Mouse (Mus musculus) spleen, postnatal 14 days (tissue): ENCODE data around the gene Chst14.

Experiments used
- DNase-seq, 2 experiments: peaks; one replicate each; pipeline ENCODE4 v3.0.0; 2021 to 2022; ENCODE audit warnings: low spot score in 2 of 2

Gene Chst14

DNA sequence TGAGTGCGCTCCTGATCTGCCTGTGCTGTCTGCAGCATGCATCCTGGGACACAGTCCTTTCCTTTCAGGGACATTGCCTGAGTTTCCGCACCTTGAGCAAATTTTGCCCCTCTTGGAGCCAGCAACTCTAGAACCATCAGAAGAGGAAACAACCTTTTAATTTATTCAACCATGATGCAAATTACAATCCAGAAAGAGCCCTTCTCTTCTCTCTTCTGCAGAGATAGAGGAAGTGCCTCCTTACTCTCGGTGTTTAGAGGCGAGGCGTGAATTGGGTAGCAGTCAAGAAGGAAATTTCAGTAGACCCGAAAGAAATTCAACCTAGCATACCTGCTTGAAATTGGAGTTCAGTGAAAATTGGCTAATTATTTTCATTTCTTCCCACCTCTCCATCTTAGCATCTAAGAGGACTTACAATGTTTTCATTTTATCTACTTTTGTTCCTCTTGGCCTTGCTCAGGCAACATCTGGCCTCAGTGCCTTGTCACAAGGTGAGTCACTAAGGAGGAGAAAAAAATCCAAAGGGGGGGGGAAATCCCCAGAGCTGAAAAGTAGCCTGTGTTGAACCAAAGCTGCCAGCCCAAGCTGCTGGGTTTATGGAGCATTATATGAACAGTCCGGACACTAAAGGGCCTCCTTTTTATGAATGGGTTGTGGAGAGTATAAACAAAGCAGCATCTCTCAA, 20.7 kb upstream of the Chst14 start:
- DNase-seq, result no peak

- no peak for DNase-seq
Measured at GRCm38 (mm10) chr2:118906118-118906492, 20.2 kb upstream of the Chst14 start.

DNA sequence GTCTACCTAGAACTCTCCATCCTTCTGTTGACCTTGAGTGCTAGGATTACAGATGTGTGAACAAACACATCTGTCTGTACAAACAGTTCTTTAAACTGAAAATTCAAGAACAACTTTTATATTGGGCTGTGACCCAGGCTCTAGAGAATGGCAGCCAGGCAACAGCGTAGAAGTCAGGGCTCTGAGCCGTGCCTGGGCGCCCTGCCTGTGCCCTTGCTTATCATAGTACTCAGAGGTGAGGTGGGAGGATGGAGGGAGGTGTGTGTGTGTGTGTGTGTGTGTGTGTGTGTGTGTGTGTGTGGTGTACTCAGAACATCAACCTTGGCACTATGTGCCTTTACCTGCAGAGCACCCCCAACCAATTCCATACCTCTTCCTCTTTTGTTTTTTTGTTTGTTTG, 18.5 kb upstream of the Chst14 start:
- no peak for DNase-seq

GRCm38 (mm10) chr2:118909151-118909550, 17.1 kb upstream of the Chst14 start:
- no peak for DNase-seq

GRCm38 (mm10) chr2:118910605-118911278, 15.6 kb upstream of the Chst14 start:
- DNase-seq, result no peak

- DNase-seq, result no peak
Measured at GRCm38 (mm10) chr2:118912706-118913105, 13.6 kb upstream of the Chst14 start.

DNA sequence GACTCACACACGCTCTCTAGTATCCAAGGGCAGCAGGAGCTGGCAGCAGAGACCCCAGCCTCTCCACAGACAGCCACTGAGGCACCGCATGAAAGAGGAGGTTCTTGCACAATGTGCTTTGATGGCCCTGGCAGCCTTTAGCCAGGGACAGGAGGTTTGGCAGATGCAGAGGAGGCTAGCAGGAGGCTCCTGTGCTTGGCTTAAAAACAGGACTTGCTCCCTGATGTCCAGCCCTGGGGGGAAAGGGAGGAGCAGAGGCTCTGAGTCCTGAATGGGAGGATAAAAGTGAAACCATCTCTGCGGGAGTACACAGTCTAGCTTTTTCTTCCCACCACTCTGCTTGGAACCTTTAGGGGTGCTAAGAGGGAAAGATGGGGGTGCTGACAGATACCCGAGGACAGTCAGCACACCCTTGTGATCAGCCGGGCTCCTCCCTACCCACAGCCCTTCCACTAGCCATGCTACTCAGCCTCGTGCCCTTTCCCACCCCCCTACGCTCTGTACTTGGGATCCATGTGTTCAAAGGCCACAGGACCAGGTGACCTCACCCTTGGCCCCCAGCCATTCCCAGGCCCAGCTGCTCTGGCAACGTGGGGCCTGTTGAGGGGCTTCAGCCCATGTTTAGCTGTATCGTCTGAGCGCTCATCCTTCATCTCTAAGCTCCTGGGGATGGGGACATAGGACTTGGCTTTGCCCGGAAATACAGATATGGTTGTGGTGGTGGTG, 12.6 kb upstream of the Chst14 start:
- no peak for DNase-seq

- DNase-seq, result no peak
Measured at GRCm38 (mm10) chr2:118914685-118915084, 11.6 kb upstream of the Chst14 start.

GRCm38 (mm10) chr2:118916436-118916835, 9.9 kb upstream of the Chst14 start:
- DNase-seq, result no peak

DNA sequence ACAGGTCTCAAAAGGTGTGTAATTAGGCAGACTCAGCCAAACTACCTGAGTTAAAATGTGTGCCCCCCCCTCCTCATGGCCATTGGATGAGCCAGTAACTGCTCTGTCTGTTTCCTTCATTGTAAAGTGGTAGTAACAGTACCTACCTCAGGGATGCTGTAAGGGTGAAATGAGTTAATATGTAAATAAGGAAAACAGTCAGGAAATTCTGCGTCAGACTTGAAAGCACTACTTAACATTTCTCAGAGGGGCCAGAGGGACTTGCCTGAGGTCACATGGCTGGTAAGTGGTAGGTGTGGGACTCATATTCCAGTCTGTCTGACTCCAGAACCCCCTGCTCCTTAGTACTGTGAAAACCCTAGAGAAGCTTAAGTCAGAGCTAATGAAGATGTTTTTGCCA, 7.8 kb upstream of the Chst14 start:
- DNase-seq, result no peak

DNA sequence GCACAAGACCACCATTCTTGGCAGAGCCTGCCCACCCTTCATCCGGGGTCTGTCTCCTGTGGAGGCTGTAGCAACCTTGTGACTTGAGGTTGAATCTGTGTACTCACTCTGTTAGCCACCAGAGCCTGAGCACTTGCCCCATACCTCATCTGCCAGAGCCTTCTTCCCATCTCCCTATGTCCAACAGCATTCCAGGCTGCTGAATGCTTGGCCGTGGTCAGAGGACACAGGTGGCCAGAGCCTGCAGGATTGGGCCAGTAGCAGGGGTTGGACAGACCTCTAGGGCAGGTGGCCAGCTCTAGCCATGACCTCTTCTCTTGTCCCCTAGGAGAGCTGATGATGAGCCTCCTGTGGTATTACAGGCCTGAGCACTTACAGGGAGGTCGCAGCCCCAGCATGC, 5.9 kb upstream of the Chst14 start:
- DNase-seq, result no peak

- no peak for DNase-seq
Measured at GRCm38 (mm10) chr2:118925952-118926351, 344 bp upstream of the Chst14 start.

- no peak for DNase-seq
Measured at GRCm38 (mm10) chr2:118926998-118927739, 873 bp downstream of the Chst14 start.

- DNase-seq, result no peak
Measured at GRCm38 (mm10) chr2:118941341-118941740, 15.0 kb downstream of the Chst14 start.

- no peak for DNase-seq
Measured at GRCm38 (mm10) chr2:118943232-118943631, 16.9 kb downstream of the Chst14 start.

DNA sequence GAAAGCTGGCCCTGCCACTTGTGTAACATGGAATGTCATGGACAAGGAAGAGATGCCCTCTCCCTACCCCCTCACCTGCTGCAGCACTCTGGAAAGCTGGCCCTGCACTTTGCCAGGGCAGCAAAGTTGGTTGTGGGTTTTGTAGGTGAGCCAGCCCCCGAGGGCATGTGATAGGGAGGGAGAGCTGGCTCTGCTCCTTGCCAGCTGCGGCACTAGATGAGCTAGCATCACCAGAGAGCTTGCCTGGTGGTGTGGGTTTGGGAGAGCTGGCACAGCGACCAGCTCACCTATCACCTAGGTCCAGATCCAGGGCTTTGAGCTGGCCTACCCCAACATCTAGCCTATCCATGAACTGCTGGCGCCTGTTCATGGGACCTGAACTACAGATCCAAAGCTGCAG, 22.5 kb downstream of the Chst14 start:
- DNase-seq, result no peak

DNA sequence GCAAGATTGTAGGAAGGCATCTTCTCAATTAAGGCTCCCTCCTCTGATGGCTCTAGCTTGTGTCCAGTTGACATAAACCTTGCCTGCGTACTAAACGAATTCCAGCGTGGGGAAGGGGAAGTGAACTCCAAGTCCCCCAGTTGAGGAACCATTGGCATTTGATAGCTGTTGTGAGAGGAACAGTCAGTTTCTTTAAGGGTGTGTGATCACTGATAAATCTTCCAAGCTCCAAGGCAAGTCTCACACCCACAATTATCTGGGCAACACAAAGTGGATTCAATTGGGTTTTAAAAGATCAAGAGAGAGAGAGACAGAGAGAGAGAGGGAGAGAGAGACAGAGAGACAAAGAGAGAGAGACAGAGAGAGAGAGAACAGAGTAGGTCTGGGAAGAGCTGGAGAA, 23.4 kb downstream of the Chst14 start:
- DNase-seq, result no peak

DNA sequence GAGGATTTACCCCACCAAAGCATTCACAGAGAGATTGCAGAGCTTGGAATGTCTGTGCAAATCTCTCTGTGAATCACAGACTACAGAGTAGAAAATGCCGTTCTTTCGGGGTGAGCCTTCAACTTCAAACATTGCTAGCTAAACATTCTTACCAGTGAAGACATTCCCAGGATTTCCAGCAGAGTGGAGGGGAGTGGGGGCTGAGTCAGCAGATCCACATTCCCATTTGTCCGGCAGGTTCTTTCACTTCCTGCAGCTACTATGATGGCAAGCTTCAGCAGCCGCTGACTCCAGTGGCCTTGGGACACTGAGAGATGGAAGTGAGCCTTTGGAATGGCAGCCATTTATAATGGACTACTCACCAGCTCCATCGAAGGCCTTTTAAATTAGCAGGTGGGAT, 30.2 kb downstream of the Chst14 start:
- DNase-seq, result no peak

GRCm38 (mm10) chr2:118959644-118960043, 33.3 kb downstream of the Chst14 start:
- DNase-seq, result no peak

DNA sequence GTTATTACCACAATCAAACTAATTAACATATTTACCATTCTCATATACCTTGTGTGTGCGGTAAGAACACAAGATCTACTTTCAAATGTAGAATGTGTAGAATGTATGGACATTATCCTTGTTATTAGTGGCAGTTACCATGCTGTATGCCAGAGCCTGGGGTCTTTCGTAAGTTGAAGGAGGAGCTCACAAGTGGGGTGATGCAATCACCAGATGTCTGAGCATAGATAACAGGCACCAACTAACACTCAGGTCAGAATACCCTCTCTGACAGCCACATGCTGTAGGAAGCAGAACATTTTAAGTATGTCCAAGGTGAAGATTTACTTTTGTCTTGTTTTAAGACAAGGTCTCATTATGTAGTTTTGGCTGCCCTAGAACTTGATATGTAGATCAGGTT, 34.1 kb downstream of the Chst14 start:
- DNase-seq, result no peak

DNA sequence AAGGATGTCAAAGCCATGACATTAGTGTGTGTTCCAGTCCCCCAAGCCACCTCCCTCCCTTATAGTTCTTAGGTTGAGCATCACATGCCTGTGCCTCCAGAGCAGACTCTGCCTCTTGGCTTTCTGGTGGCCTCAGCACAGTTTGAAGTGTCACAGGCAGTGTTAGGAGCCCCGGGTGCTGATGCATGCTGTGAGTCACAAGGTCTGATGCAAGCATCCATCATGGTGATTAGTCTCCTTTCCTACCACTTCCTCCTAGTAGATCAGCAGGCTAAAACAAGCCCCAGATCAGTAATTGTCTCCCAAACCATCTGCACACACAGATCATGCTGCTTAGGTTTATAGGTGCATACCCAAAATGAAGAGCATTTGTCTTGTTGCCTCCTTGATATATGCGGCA, 35.2 kb downstream of the Chst14 start:
- DNase-seq, result no peak

GRCm38 (mm10) chr2:118963007-118963675, 36.8 kb downstream of the Chst14 start:
- DNase-seq, result no peak
